Mouse (Mus musculus): Measurements from ENCODE around the gene Hoxb13. TPM values are rescaled to one million over a fixed set of nuclear protein-coding genes. Genes with fewer than 3 reads are reported as not detected.

Hoxb13 gene
- polyA plus RNA-seq, 1 experiment: 0.10 TPM

- TF ChIP-seq SRF (IDR thresholded peaks at IDR 0.05; ENCODE audit: control insufficient read depth, insufficient read length, low read depth): no peak
- TF ChIP-seq POLR2A (IDR thresholded peaks at IDR 0.05; ENCODE audit: insufficient read length, low read depth): no peak
- no peak for TF ChIP-seq MAX (IDR thresholded peaks at IDR 0.05; ENCODE audit: low read depth)
- TF ChIP-seq MYOD1 (IDR thresholded peaks at IDR 0.05; ENCODE audit: control insufficient read depth in 1 of 3, insufficient read length in 2 of 3, low read depth in 2 of 3): no peak
- TF ChIP-seq USF1 (IDR thresholded peaks at IDR 0.05; ENCODE audit: low read depth): no peak
- TF ChIP-seq REST (IDR thresholded peaks at IDR 0.05; ENCODE audit: insufficient read depth, insufficient read length): no peak
- TF ChIP-seq E2F4 (IDR thresholded peaks at IDR 0.05; ENCODE audit: insufficient read depth): no peak
- TF ChIP-seq CEBPB (IDR thresholded peaks at IDR 0.05; ENCODE audit: insufficient read depth, poor library complexity, severe bottlenecking): no peak
- TF ChIP-seq TCF12 (IDR thresholded peaks at IDR 0.05; ENCODE audit: insufficient read depth, poor library complexity, severe bottlenecking): no peak
- TF ChIP-seq MYOG (IDR thresholded peaks at IDR 0.05; ENCODE audit: control insufficient read depth in 1 of 3, insufficient read depth in 1 of 3, insufficient read length in 2 of 3, low read depth in 2 of 3): no peak
- TF ChIP-seq POLR2AphosphoS2 (IDR thresholded peaks at IDR 0.05; ENCODE audit: insufficient read length, low read depth): no peak
- no peak for TF ChIP-seq TCF3 (IDR thresholded peaks at IDR 0.05; ENCODE audit: insufficient read length, low read depth)
- H3K27me3 ChIP-seq (ENCODE audit: control insufficient read depth, insufficient read depth, insufficient read length): peaks cover 57% of the 10 kb centered on the region
- no peaks in the 10 kb centered on the region for H3K79me2 ChIP-seq (ENCODE audit: control insufficient read depth, insufficient read depth)
- no peak overlapping the region for H3ac ChIP-seq (ENCODE audit: control insufficient read depth, insufficient read length)
- no peaks in the 10 kb centered on the region for H3K36me3 ChIP-seq (ENCODE audit: control insufficient read depth, insufficient read depth)
- no peak overlapping the region for H3K4me2 ChIP-seq (ENCODE audit: low read depth)
- no peak overlapping the region for H3K4me3 ChIP-seq
These were observed 9.9 kb upstream of the Hoxb13 start for GRCm38 (mm10) chr11:96184233-96184632.

- TF ChIP-seq TCF3 (IDR thresholded peaks at IDR 0.05; ENCODE audit: insufficient read length, low read depth) (no peak), POLR2A (IDR thresholded peaks at IDR 0.05; ENCODE audit: insufficient read length, low read depth) (no peak), SRF (IDR thresholded peaks at IDR 0.05; ENCODE audit: control insufficient read depth, insufficient read length, low read depth) (no peak), MYOG (IDR thresholded peaks at IDR 0.05; ENCODE audit: control insufficient read depth in 1 of 3, insufficient read depth in 1 of 3, insufficient read length in 2 of 3, low read depth in 2 of 3) (no peak), CEBPB (IDR thresholded peaks at IDR 0.05; ENCODE audit: insufficient read depth, poor library complexity, severe bottlenecking) (no peak), USF1 (IDR thresholded peaks at IDR 0.05; ENCODE audit: low read depth) (no peak), TCF12 (IDR thresholded peaks at IDR 0.05; ENCODE audit: insufficient read depth, poor library complexity, severe bottlenecking) (no peak), MAX (IDR thresholded peaks at IDR 0.05; ENCODE audit: low read depth) (no peak), REST (IDR thresholded peaks at IDR 0.05; ENCODE audit: insufficient read depth, insufficient read length) (no peak), MYOD1 (IDR thresholded peaks at IDR 0.05; ENCODE audit: control insufficient read depth in 1 of 3, insufficient read length in 2 of 3, low read depth in 2 of 3) (no peak), E2F4 (IDR thresholded peaks at IDR 0.05; ENCODE audit: insufficient read depth) (no peak), POLR2AphosphoS2 (IDR thresholded peaks at IDR 0.05; ENCODE audit: insufficient read length, low read depth) (no peak)
- Histone ChIP-seq H3K36me3 (ENCODE audit: control insufficient read depth, insufficient read depth) (no peaks in the 10 kb centered on the region), H3K4me3 (no peak overlapping the region), H3K27me3 (ENCODE audit: control insufficient read depth, insufficient read depth, insufficient read length) (peaks cover 68% of the 10 kb centered on the region), H3K4me2 (ENCODE audit: low read depth) (no peak overlapping the region), H3ac (ENCODE audit: control insufficient read depth, insufficient read length) (no peak overlapping the region), H3K79me2 (ENCODE audit: control insufficient read depth, insufficient read depth) (no peaks in the 10 kb centered on the region)
These were observed 6.8 kb upstream of the Hoxb13 start for GRCm38 (mm10) chr11:96187321-96187720.

- TF ChIP-seq USF1 (IDR thresholded peaks at IDR 0.05; ENCODE audit: low read depth) (no peak), CEBPB (IDR thresholded peaks at IDR 0.05; ENCODE audit: insufficient read depth, poor library complexity, severe bottlenecking) (no peak), TCF12 (IDR thresholded peaks at IDR 0.05; ENCODE audit: insufficient read depth, poor library complexity, severe bottlenecking) (no peak), MYOD1 (IDR thresholded peaks at IDR 0.05; ENCODE audit: control insufficient read depth in 1 of 3, insufficient read length in 2 of 3, low read depth in 2 of 3) (no peak), SRF (IDR thresholded peaks at IDR 0.05; ENCODE audit: control insufficient read depth, insufficient read length, low read depth) (no peak), TCF3 (IDR thresholded peaks at IDR 0.05; ENCODE audit: insufficient read length, low read depth) (no peak), MAX (IDR thresholded peaks at IDR 0.05; ENCODE audit: low read depth) (no peak), POLR2AphosphoS2 (IDR thresholded peaks at IDR 0.05; ENCODE audit: insufficient read length, low read depth) (no peak), REST (IDR thresholded peaks at IDR 0.05; ENCODE audit: insufficient read depth, insufficient read length) (no peak), MYOG (IDR thresholded peaks at IDR 0.05; ENCODE audit: control insufficient read depth in 1 of 3, insufficient read depth in 1 of 3, insufficient read length in 2 of 3, low read depth in 2 of 3) (no peak)
- Histone ChIP-seq H3K4me2 (ENCODE audit: low read depth) (no peak overlapping the region), H3K4me3 (no peak overlapping the region)
These were observed 4.2 kb upstream of the Hoxb13 start for GRCm38 (mm10) chr11:96189810-96190522.

GRCm38 (mm10) chr11:96191132-96191531 is 3.0 kb upstream of the Hoxb13 start:
- H3K27me3 ChIP-seq (ENCODE audit: control insufficient read depth, insufficient read depth, insufficient read length): peaks cover 78% of the 10 kb centered on the region
- no peak overlapping the region for H3ac ChIP-seq (ENCODE audit: control insufficient read depth, insufficient read length)
- no peaks in the 10 kb centered on the region for H3K79me2 ChIP-seq (ENCODE audit: control insufficient read depth, insufficient read depth)
- TF ChIP-seq MYOD1 (IDR thresholded peaks at IDR 0.05; ENCODE audit: control insufficient read depth in 1 of 3, insufficient read length in 2 of 3, low read depth in 2 of 3) (no peak), E2F4 (IDR thresholded peaks at IDR 0.05; ENCODE audit: insufficient read depth) (no peak), REST (IDR thresholded peaks at IDR 0.05; ENCODE audit: insufficient read depth, insufficient read length) (no peak), SRF (IDR thresholded peaks at IDR 0.05; ENCODE audit: control insufficient read depth, insufficient read length, low read depth) (no peak), TCF3 (IDR thresholded peaks at IDR 0.05; ENCODE audit: insufficient read length, low read depth) (no peak), TCF12 (IDR thresholded peaks at IDR 0.05; ENCODE audit: insufficient read depth, poor library complexity, severe bottlenecking) (no peak), POLR2AphosphoS2 (IDR thresholded peaks at IDR 0.05; ENCODE audit: insufficient read length, low read depth) (no peak), USF1 (IDR thresholded peaks at IDR 0.05; ENCODE audit: low read depth) (no peak), POLR2A (IDR thresholded peaks at IDR 0.05; ENCODE audit: insufficient read length, low read depth) (no peak)
- H3K36me3 ChIP-seq (ENCODE audit: control insufficient read depth, insufficient read depth): no peaks in the 10 kb centered on the region
- no peak overlapping the region for H3K4me3 ChIP-seq
- H3K4me2 ChIP-seq (ENCODE audit: low read depth): no peak overlapping the region

More at GRCm38 (mm10) chr11:96189810-96190522, 4.2 kb upstream of the Hoxb13 start:
- Histone ChIP-seq H3K79me2 (ENCODE audit: control insufficient read depth, insufficient read depth) (no peaks in the 10 kb centered on the region), H3K27me3 (ENCODE audit: control insufficient read depth, insufficient read depth, insufficient read length) (peaks cover 78% of the 10 kb centered on the region), H3K36me3 (ENCODE audit: control insufficient read depth, insufficient read depth) (no peaks in the 10 kb centered on the region), H3ac (ENCODE audit: control insufficient read depth, insufficient read length) (no peak overlapping the region)

All from myocyte (in vitro differentiated cells).